Mouse (Mus musculus) stomach, postnatal 0 days (tissue): ENCODE data around the gene Dnajb14. TPM values are rescaled to one million over a fixed set of nuclear protein-coding genes. Genes with fewer than 3 reads are reported as not detected.
"Not testable (repeated sequence)": the region's sequence is repeated elsewhere in the genome, so short reads cannot be mapped to it uniquely, and the experiment has no call there.

Experiments
- ATAC-seq: fragments of 200-750 bp; cut with Nextera tagmentation; 2 replicates; pipeline ENCODE4 v1.8.0; 2017; ENCODE audit not compliant: low FRiP score, low TSS enrichment
- DNase-seq: peaks from one replicate; pipeline ENCODE4 v3.0.0-alpha.2; 2016; ENCODE audit warnings: low spot score
- H3K27ac ChIP-seq: fragments of 300-500 bp; sonication (generic); replicated peaks from 2 replicates; pipeline ENCODE4 v1.5.1; 2014; ENCODE audit warnings: mild to moderate bottlenecking, control low read depth
- H3K27me3 ChIP-seq: fragments of 300-500 bp; sonication (generic); 2 replicates; pipeline ENCODE4 v1.6.1; 2014; ENCODE audit warnings: low read length; ENCODE audit not compliant: control insufficient read depth, insufficient read depth
- H3K36me3 ChIP-seq: fragments of 300-500 bp; sonication (generic); 2 replicates; pipeline ENCODE4 v1.6.1; 2014; ENCODE audit warnings: low read length, mixed read lengths; ENCODE audit not compliant: control insufficient read depth, insufficient read depth
- H3K4me1 ChIP-seq: fragments of 300-500 bp; sonication (generic); replicated peaks from 2 replicates; pipeline ENCODE4 v1.6.1; 2014; ENCODE audit warnings: antibody characterized with exemption; ENCODE audit not compliant: control insufficient read depth, insufficient read depth
- H3K4me2 ChIP-seq: fragments of 300-500 bp; sonication (generic); replicated peaks from 2 replicates; pipeline ENCODE4 v1.6.1; 2014; ENCODE audit warnings: low read depth, mild to moderate bottlenecking, control low read depth, moderate library complexity
- H3K4me3 ChIP-seq: fragments of 300-500 bp; sonication (generic); 2 replicates; pipeline ENCODE4 v1.5.1; 2014; ENCODE audit warnings: low read depth, low read length, control low read depth
- H3K9ac ChIP-seq: fragments of 300-500 bp; sonication (generic); 2 replicates; pipeline ENCODE4 v1.6.1; 2014; ENCODE audit warnings: mild to moderate bottlenecking, low read length, control low read depth, mixed read lengths
- H3K9me3 ChIP-seq: fragments of 300-500 bp; sonication (generic); 2 replicates; pipeline ENCODE4 v1.6.1; 2016; ENCODE audit warnings: low read length; ENCODE audit not compliant: control insufficient read depth
- CTCF ChIP-seq: IDR thresholded peaks from 2 replicates; pipeline ENCODE4 v1.5.1; 2016; ENCODE audit warnings: antibody characterized with exemption, low read depth, mild to moderate bottlenecking, moderate library complexity
- EP300 ChIP-seq: optimal IDR thresholded peaks from 2 replicates; pipeline ENCODE3; 2016; ENCODE audit warnings: antibody characterized with exemption
- WGBS: fragments of 180-500 bp; shearing (Covaris S2); extraction: QIAGEN DNeasy Blood & Tissue Kit; methylation state at CpG from one replicate; pipeline ENCODE4 v1.1.7; 2014; 5-methylcytosine and 5-hydroxymethylcytosine counted together
- polyA plus RNA-seq: library from polyadenylated mRNA; unstranded; fragments of >200 nt; fragmentation: Nextera tagmentation; extraction: Ambion mirVana; gene quantifications from 2 replicates; pipeline ENCODE4 v1.2.1, GENCODE M21; 2015

Gene Dnajb14
- polyA plus RNA-seq, 1 experiment from 2014 or later: 12.6 TPM

GRCm38 (mm10) chr3:137946827-137947226, 79.4 kb downstream of the Dnajb14 start:
- WGBS: 78% methylated on average over 3 of the region's 3 CpGs
- TF ChIP-seq EP300 (no peak), CTCF (no peak)

GRCm38 (mm10) chr3:137947525-137947924, 80.0 kb downstream of the Dnajb14 start:
- Histone ChIP-seq H3K27me3 (no peaks in the 10 kb centered on the region), H3K9me3 (no peaks in the 10 kb centered on the region), H3K4me3 (no peak overlapping the region), H3K27ac (no peak overlapping the region), H3K9ac (no peak overlapping the region), H3K36me3 (no peaks in the 10 kb centered on the region), H3K4me1 (no peaks in the 10 kb centered on the region), H3K4me2 (no peak overlapping the region)
- DNase-seq (no peak), ATAC-seq (no peak)
- 74% methylated on average over 4 of the region's 4 CpGs for WGBS
- no peak for TF ChIP-seq CTCF
- no peak for TF ChIP-seq EP300

More at GRCm38 (mm10) chr3:137946827-137947226, 79.4 kb downstream of the Dnajb14 start:
- Histone ChIP-seq H3K4me1 (no peaks in the 10 kb centered on the region), H3K27me3 (no peaks in the 10 kb centered on the region), H3K9me3 (no peaks in the 10 kb centered on the region), H3K4me3 (no peak overlapping the region), H3K36me3 (no peaks in the 10 kb centered on the region), H3K9ac (no peak overlapping the region), H3K4me2 (no peak overlapping the region), H3K27ac (no peak overlapping the region)
- ATAC-seq (no peak), DNase-seq (no peak)

- no peaks in the 10 kb centered on the region for H3K27me3 ChIP-seq
- ATAC-seq (no peak), DNase-seq (no peak)
- no peak overlapping the region for H3K4me3 ChIP-seq
- 83% methylated on average over 10 of the region's 10 CpGs for WGBS
- no peak overlapping the region for H3K4me2 ChIP-seq
- peaks cover 4% of the 10 kb centered on the region; the same call in 1 of the 2 replicates for H3K4me1 ChIP-seq
- no peak overlapping the region for H3K9ac ChIP-seq
- no peaks in the 10 kb centered on the region for H3K36me3 ChIP-seq
- H3K27ac ChIP-seq: no peak overlapping the region
- H3K9me3 ChIP-seq: no peaks in the 10 kb centered on the region
- TF ChIP-seq CTCF (no peak), EP300 (no peak)
Measured at GRCm38 (mm10) chr3:137950191-137950885, 82.9 kb downstream of the Dnajb14 start.

- 88% methylated on average over 3 of the region's 3 CpGs for WGBS
- DNase-seq: not testable (repeated sequence)
Measured at GRCm38 (mm10) chr3:137951302-137951701, 83.8 kb downstream of the Dnajb14 start.

GRCm38 (mm10) chr3:137951819-137952218, 84.3 kb downstream of the Dnajb14 start:
- DNase-seq: no peak
- WGBS: 37% methylated on average over 7 of the region's 7 CpGs
- peaks cover 4% of the 10 kb centered on the region; the same call in 1 of the 2 replicates for H3K4me1 ChIP-seq
- H3K4me2 ChIP-seq: no peak overlapping the region
- no peaks in the 10 kb centered on the region for H3K9me3 ChIP-seq
- ATAC-seq: no peak; the same call in 1 of the 2 replicates
- H3K27me3 ChIP-seq: no peaks in the 10 kb centered on the region
- H3K36me3 ChIP-seq: no peaks in the 10 kb centered on the region
- no peak overlapping the region for H3K4me3 ChIP-seq
- TF ChIP-seq CTCF: no peak
- no peak for TF ChIP-seq EP300
- H3K9ac ChIP-seq: no peak overlapping the region
- H3K27ac ChIP-seq: peak overlapping the region; percentile 42; the same call in 1 of the 2 replicates

More at GRCm38 (mm10) chr3:137951302-137951701, 83.8 kb downstream of the Dnajb14 start:
- not testable (repeated sequence) for H3K4me2 ChIP-seq, H3K9me3 ChIP-seq, H3K36me3 ChIP-seq, H3K4me3 ChIP-seq, H3K27ac ChIP-seq, H3K27me3 ChIP-seq, H3K9ac ChIP-seq, H3K4me1 ChIP-seq, ATAC-seq

- peaks cover 4% of the 10 kb centered on the region; the same call in 1 of the 2 replicates for H3K4me1 ChIP-seq
- WGBS: 41% methylated on average over 4 of the region's 4 CpGs
- H3K36me3 ChIP-seq: no peaks in the 10 kb centered on the region
- H3K9me3 ChIP-seq: no peaks in the 10 kb centered on the region
- no peaks in the 10 kb centered on the region for H3K27me3 ChIP-seq
- H3K27ac ChIP-seq: peak overlapping the region; percentile 45
- H3K4me2 ChIP-seq: no peak overlapping the region
- peak; percentile 94 for ATAC-seq
- peak; percentile 78 for DNase-seq
- H3K4me3 ChIP-seq: no peak overlapping the region
- H3K9ac ChIP-seq: no peak overlapping the region
- TF ChIP-seq EP300 (no peak), CTCF (no peak)
Measured at GRCm38 (mm10) chr3:137952225-137952913, 84.9 kb downstream of the Dnajb14 start.
